Mouse (Mus musculus): ENCODE results near the gene Smg7. TPM values are rescaled to one million over a fixed set of nuclear protein-coding genes. Genes with fewer than 3 reads are reported as not detected.

Gene Smg7
- polyA plus RNA-seq, 2 experiments from 2014 or later: 35.3 to 38.1 TPM

GRCm38 (mm10) chr1:152838841-152839240 is 63.6 kb downstream of the Smg7 start:
- no peak for ATAC-seq

- no peak for ATAC-seq
Observed at GRCm38 (mm10) chr1:152838026-152838702, 64.3 kb downstream of the Smg7 start.

- ATAC-seq: no peak
Observed at GRCm38 (mm10) chr1:152835061-152835460, 67.4 kb downstream of the Smg7 start.

GRCm38 (mm10) chr1:152832316-152832715 is 70.1 kb downstream of the Smg7 start:
- no peak for ATAC-seq

GRCm38 (mm10) chr1:152831619-152832018 is 70.8 kb downstream of the Smg7 start:
- ATAC-seq: no peak

GRCm38 (mm10) chr1:152831003-152831402 is 71.4 kb downstream of the Smg7 start:
- ATAC-seq: no peak

GRCm38 (mm10) chr1:152830054-152830453 is 72.4 kb downstream of the Smg7 start:
- ATAC-seq: no peak

- no peak for ATAC-seq
Observed at GRCm38 (mm10) chr1:152828637-152829355, 73.7 kb downstream of the Smg7 start.

- ATAC-seq: no peak
Observed at GRCm38 (mm10) chr1:152828168-152828567, 74.3 kb downstream of the Smg7 start.

GRCm38 (mm10) chr1:152826446-152826845 is 76.0 kb downstream of the Smg7 start:
- ATAC-seq: no peak

GRCm38 (mm10) chr1:152824206-152824605 is 78.2 kb downstream of the Smg7 start:
- ATAC-seq: no peak

GRCm38 (mm10) chr1:152821746-152822145 is 80.7 kb downstream of the Smg7 start:
- no peak for ATAC-seq

- no peak for ATAC-seq
Observed at GRCm38 (mm10) chr1:152820911-152821695, 81.3 kb downstream of the Smg7 start.

GRCm38 (mm10) chr1:152819558-152819957 is 82.9 kb downstream of the Smg7 start:
- ATAC-seq: no peak

GRCm38 (mm10) chr1:152817794-152818193 is 84.7 kb downstream of the Smg7 start:
- no peak for ATAC-seq

- ATAC-seq: no peak
Observed at GRCm38 (mm10) chr1:152817027-152817769, 85.2 kb downstream of the Smg7 start.

- ATAC-seq: no peak
Observed at GRCm38 (mm10) chr1:152815265-152815701, 87.2 kb downstream of the Smg7 start.

- no peak for ATAC-seq
Observed at GRCm38 (mm10) chr1:152810533-152811439, 91.7 kb downstream of the Smg7 start.

GRCm38 (mm10) chr1:152809541-152810252 is 92.7 kb downstream of the Smg7 start:
- ATAC-seq: no peak

GRCm38 (mm10) chr1:152808392-152808680 is 94.1 kb downstream of the Smg7 start:
- ATAC-seq: no peak
